Mouse (Mus musculus): ENCODE data around the gene Tspan11.

GRCm38 (mm10) chr6:127879472-127879871 is 7.9 kb upstream of the Tspan11 start:
- TF ChIP-seq POLR2A (IDR thresholded peaks at IDR 0.05; ENCODE audit: borderline replicate concordance, insufficient read depth, low read length), result no peak
- 0 out of 2 replicates have a peak, but pooled peaks have one; percentile 19 for TF ChIP-seq CTCF (IDR thresholded peaks at IDR 0.05; ENCODE audit: borderline replicate concordance, insufficient read depth, low read depth, low read length)

Data from cerebellum, adult 2 months (tissue).